Mouse (Mus musculus) right cerebral cortex, adult 18-20 months (tissue): ENCODE results near the gene Sez6l.

Experiments used
- DNase-seq: peaks from one replicate; pipeline ENCODE4 v3.0.0; 2022; ENCODE audit warnings: mixed read lengths

Sez6l gene

DNA sequence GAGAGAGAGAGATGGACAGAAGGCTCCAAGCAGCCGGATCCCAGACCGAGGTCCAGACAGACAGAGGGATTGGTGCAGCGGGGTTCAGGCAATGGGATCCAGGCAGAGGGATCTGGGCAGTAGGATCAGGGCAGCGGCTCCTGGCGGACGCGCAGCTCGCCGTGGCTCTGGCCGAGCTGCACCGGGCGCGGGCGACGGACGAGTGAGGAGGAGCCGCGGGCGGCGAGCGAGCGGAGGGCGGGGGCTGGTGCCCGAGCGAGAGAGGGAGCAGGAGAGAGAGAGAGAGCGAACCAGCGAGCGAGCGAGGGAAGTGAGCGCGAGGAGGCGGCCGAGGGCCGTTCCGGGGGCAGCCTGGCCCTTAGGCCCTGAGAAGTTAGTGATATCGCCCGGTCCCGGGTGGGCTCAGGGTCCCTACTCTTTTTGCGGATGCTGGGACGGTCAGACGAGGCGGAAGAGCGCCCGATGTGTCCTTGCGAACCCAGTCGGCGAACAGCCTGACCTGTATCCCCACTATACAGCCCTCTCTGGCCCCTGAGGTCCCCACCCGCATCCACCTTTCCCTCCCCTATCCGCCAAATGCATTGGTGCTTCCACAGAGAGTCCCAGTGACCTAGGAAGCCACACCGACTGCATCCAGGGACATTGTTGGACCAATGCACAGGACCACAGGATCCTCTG lies at the start of gene Sez6l:
TSS of gene Sez6l (minus strand) at position 193 of the 678 bp plus-strand sequence.
- DNase-seq = peak; percentile 89

DNA sequence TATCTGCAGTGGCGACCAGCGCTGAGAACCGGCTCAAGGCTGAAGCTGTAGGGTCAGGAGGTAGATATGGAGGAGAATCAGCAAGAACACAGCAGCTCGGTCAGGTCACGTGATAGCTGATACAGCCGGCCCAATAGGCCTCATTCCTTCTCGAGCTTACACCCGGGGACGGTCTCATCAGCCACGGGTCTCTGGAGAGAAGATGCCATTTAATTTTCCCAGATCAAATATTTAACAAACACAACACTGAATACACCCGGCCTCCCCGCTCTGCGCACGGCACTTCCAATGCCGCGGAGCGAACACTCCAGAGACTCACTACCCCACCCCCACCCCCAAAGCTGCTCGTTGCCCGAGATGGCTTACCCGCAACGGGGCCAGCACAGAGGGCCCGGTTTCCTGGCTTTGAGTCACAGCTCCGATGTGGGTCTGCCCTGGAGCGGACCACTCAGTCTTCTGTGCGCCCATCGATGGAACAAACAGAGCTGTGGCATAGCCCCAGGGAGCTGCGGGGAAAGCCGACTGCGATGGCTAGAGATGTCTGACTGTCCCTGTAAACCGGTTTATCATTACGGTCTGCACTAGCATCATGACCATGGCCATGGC lies 48.7 kb upstream of the Sez6l start:
- DNase-seq = no peak

DNA sequence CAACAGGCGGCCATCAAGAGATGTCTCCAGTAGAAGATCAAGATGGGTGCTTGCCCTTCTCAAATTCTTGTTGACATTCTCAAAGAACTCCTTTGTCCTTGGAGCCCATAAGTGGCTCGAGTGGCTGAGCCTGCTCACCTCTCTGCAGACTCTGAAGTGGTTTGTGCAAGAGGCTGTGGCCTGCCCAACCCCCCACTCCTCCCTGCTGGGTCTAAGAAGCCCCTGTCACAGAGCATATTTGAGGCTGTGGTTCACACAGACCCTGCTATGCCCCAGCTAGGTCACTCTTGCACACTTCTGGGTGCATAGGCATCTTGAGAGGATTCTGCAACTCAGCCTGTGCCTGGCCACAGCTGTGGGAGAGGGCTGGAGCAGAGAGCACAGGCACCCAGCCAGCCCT lies 46.0 kb upstream of the Sez6l start:
- DNase-seq = no peak

DNA sequence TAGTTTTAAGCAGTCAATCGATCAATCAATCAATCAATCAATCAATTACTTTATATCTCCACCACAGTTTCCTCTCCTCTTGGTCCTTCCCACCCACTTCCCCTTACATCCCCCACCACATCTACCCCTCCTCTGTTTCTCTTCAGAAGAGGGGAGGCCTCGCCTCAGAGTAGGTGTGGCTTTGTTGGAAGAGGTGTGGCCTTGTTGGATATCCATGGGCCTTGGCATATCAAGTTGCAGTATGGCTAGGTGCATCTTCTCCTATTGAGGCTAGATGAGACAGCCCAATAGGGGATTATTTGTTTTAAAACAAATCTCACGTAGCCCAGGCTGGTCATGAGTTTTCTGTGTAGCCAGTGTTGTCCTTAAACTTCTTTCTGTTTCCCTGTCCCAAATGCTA lies 43.3 kb upstream of the Sez6l start:
- no peak for DNase-seq

DNA sequence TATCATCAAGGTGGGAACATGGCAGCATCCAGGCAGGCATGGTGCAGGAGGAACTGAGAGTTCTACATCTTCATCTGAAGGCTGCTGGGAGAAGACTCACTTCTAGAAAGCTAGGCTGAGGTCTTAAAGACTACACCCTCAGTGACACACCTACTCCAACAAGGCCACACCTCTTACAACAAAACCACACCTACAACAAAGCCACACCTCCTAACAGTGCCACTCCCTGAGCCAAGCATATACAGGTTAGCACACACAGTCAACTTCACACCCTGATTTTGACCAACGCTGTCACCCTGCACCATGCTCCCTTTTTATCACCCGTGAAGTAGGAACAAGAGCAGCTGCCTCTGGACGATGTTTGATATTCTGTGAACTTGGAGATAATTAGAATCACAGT lies 42.4 kb upstream of the Sez6l start:
- no peak for DNase-seq

DNA sequence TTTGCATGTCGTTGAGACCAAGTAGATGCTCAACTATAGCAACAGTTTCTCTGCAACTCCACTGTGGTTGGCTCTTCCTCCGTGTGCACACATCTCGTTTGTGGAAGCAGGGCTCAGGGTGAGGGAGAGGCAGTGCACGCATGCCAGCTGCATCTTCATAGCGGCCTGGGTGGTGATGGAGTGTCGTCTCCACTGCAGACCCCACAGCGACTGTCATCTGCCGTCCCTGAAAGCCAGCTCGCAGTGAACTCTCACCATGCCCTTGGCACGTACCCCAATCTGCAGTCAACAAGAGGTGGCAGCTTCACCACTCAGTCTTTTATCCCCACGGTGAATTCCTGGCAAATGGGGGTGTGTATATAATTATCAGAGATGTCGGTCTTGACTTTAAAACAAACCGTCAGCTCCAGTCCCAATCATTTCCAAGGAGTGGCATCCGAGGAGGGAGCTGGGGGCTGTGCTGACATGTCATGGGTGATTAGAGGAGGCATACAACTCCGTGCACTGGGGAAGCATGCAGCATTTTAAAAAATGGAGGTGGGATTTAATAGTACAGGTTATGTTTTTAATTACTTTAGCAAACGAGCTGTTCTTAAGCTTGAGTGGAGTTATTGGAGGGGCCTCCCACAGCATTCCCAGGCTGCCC lies 40.7 kb upstream of the Sez6l start:
- DNase-seq = no peak

DNA sequence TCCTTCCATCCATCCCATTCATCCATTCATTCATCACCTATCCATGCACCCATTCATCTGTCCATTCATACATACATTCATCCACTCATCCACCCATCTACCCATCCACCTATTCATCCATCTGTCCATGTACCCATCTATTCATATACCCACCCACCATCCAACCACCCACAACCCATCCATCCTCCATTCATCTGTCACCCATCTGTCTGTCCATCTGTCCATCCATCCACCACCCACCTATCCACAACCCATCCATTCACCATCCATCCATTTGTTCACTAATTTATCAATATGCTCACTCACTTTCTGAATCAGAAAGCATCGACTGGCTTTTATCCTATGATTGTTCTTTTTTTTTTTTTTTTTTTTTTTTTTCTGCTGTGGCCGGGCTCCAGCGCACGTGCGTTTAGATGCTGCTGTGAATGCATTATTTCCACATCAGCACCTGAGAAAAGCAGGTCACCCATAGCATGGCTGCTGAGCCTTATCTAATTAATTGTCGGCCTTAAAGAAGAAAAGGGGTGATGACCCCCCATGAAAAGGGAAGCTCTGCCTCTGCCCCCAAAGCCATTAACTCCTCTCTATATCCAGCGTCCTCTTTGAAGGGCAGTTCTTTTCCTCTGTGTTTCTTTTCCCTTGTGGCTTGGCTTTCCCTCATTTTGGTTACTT lies 39.1 kb upstream of the Sez6l start:
- DNase-seq = no peak

DNA sequence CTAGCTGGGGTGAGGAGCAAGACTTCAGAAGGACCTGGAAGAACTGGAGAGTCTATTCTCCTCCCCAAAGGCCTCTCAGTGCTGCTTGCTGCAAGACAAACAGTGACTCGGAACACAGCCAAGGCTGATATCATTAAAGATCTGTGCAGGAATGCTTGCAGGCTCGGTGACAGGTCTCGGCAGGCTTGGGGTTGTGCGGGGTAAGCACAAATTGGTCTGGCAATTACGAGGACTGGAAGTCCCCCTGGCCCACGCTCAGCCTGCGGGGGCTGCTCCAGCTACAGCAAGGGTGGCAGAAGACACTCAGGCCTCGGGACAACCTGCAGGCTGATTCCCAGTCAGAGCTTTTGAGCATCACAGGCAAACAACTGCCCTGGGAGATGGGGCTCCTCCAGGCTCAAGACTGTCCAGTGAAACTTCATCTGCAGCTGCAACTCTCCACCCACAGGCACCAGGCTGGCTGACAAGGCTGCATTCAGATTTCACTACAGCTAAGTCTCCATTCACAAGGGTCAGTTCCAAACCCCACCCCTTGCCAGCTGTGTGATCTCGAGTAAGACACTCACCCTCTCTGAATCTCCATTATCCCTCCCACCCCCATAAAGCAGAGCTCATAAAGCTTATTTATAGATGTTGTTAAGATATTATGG lies 31.0 kb upstream of the Sez6l start:
- DNase-seq = peak; percentile 20

DNA sequence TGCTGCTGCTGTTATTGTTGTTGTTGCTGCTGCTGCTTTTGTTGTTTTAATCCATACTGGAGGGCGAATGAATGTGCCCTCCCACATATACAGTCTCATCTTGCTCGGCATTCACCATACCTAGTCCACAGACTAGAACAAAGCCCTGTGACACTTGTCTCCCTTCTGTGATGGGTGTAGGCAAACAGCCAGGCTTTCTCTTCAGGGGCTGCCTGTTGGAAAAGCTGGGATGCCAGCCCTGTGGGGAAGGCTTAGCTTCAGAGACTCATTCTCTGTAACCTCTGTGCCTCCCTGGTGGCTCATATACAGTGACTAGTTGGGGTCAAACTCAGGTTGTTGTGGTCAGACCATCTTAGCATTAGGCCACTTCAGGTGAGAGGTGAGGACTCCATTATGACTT lies 30.1 kb upstream of the Sez6l start:
- DNase-seq = no peak

DNA sequence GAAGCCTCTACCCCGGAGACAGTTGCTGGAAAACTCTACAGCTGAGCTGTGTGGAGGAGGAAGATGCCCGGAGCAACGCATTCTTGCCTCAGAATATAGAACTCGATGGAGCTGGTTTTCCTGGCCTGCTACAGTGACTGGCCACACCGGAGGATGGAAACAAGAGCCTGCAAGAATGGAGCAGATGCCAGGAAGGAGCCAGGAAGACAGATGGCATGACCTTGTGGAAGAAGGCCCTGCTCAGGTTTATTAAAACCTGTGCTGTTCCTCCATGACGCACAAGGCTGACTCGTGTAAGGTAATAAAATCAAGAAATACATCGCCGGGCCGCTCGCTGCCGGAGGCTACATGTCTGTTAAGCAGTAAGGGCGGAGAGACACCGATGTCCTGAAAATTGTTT lies 28.4 kb upstream of the Sez6l start:
- no peak for DNase-seq

DNA sequence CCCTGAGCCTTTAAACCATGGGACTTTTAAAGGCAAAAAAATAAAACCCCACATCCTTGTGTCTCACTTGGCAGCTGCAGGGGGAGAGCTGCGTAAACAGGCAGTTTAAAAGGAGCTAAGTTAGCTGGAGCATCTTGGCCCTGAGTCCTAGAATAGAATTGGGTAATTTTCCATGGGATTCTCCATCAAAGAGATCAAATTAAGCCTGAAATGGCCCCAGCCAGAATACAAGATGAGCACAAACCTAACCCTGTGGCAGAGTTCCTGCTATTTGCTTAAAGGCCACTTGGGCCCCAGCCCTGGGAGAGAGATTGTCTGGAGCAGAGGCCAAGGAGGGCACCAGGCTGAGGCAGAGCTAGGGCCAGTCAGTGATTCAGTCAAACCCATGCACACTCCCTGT lies 27.3 kb upstream of the Sez6l start:
- DNase-seq = peak; percentile 26

DNA sequence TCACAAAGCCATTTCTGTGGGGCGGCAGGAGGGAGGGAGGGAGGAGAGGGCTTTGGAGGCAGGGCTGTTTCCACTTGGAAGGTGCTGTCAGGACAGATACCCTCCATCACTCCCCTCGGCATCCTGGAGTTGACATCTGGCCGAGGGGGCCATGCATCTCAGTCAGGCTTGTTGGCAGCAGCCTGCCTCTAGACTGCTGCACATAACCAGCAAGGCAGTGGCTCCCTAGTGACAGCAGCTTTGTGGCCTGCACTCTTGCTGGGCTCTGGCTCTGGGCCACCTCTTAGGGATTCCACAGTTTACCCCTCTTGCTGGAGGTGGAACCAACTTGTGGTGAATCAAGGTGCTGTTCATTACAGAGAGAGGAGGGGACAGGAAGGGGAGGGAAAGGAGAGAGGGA lies 26.6 kb upstream of the Sez6l start:
- no peak for DNase-seq

DNA sequence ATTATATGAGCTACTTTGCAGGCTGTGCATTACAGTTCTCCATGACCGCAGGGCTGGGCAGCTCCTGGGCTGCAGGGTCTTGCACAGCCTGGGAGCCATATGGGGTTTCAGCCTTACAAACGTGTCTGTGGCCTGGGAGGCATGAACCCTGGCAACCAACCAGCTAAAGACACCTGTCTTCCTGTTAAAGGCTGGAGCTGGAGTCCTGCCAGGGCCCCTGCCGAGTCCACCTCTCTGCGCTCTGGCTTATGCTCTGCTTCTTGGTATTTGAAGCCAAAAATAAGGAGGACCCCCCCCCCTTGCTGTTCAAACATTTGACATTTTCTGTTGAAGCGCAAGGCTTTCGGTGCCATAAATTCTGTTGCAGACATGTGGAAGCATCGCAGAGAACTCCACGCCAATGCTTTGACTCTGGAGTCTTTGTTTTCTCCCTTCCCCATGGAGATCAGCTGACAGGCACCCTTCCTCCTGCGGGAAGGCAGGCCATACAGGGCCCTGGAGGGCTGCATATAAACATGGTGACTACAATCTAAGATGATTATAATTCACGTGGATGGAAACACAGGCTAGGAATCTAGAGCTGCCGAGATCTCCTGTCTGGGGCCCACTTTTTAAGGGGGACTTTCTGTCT lies 23.4 kb upstream of the Sez6l start:
- no peak for DNase-seq

DNA sequence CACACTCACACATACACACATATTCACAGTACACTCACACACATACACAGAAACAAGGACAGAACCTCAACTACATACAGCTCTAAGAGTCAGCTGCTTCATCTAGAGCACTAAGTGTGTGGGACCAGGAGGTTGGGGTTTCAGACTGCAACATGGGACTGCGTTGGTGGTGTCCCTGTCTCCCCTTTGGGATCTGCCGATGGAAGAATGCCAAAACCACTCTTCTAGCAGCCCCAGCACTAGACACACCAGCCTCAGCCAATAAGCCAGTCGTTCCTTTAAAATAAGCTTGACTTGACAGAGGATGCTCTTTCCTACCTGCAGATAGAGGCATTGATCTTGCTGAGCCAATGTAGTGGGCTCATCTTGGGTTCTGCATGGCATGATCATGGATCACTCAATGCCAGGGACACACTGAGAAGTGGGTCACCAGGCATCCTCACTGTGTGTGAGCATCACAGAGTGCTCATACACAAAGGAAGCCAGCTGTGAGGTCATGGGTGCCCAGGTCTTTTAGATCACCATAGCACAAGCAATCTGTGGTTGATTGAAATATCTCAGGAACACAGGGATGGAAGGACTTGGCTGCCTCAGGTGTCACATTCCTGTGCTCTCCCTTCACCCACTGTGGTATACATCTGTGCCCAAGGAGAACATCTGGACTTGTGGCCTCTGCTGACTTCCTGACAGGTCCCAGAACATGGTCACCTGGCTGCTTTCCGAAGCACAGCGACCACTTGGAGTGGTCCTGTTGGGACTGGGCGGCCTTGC lies 22.7 kb upstream of the Sez6l start:
- no peak for DNase-seq

DNA sequence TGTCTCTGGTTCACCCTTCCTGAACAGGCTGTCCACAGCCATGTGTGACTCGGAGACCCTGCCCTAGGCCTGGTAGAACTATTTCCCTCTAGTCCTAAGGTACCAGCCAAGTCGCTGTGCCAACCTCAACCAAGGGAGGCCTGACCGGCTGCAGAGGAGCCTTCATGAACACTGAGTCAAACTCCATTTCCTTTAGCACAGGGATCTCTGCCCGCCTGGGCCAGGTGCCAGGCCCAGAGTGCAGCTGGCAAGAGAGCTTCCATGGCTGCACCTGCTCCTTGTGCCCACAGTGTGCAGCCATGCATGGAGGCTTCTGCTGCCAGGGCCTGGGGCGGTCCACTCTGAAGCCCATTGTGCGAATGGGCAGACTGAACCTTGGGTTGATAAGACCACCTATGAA lies 20.9 kb upstream of the Sez6l start:
- peak; percentile 41 for DNase-seq

DNA sequence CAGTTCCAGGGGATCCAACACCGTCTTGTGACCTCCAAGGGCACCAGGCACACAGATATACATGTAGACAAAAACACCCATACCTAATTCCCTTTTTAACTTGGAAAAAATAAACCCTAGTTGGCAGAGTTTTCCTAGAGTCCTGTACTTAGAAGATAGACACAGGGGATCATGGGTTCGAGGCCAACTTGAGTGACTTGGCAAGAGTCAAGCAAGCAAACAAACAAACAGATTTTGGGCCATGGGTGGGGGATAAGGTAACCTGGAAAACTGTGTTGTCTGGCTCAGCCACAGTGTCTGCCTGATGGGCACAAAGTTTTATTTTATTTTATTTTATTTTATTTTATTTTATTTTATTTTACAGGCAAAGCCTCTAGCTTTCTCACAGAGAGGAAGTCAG lies 20.3 kb upstream of the Sez6l start:
- no peak for DNase-seq

DNA sequence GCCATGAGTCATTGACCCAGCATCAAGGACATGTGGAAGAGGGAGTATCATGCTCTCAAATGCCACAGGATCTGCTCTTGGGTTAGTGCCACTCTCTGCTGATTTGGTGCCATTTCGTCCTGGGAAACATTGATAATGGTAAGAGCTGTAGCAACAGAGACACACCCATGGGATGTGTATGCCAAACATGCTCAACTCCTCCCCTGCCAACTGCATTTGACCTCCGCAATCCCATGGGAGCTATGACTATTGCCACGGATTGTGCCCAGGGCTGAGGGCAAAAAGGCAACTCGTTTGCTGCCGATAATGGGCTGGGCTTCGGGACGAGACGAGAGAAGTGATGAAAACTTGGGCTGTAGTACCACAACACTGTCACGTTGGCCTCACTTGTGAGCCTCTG lies 19.7 kb upstream of the Sez6l start:
- no peak for DNase-seq

DNA sequence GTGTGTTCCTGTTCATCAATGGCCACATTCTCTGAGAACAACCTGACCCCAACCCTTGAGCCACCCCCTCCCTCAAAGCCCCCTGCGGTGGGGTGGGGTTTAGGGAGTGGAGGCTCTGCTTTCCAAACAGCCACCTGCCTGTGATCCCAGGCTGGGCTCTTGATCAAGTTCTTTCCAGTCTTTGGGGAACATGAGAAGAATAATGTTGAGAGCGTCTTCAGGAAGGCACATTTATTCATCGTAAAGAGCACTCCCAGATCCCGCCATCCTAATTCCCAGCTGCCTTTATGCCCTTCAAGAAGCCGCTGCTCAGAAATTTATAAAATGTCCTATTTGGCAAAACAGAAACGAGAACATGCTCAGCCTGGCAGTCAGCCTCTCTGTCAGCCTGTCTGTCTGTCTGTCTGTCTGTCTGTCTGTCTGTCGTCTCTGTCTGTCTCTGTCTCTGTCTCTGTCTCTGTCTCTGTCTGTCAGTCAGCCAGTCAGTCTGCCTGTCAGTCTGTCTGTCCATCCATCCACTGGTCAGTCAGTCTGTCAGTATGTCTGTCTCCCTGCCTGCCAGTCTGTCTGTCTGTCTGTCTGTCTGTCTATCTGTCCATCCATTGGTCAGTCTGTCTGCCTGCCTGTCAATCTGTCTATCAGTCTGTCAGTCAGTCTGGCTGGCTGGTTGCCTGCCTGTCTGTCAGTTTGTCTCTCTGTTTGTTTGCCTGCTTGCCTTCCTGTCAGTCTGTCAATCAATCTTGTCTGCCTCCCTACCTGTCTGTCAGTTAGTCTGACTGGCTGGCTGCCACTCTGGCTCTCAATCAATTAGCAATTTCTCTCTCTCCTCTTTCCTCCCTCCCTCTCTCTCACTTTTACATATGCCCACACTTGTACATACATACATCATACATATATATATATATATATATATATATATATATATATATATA lies 19.0 kb upstream of the Sez6l start:
- DNase-seq = no peak

DNA sequence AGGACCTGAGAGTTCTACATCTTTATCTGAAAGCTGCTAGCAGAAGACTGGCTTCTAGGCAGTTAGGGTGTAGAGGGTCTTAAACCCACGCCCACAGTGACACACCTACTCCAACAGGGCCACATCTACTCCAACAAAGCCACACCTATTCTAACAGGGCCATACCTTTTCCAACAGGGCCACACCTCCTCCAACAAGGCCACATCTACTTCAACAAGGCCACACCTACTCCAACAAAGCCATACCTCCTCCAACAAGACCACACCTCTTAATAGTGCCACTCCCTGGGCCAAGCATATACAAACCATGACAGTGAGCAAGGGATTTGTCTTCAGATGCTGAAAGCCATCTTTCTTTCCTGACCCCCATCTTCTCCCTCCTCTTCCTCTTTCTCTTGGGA lies 14.7 kb upstream of the Sez6l start:
- DNase-seq = no peak

DNA sequence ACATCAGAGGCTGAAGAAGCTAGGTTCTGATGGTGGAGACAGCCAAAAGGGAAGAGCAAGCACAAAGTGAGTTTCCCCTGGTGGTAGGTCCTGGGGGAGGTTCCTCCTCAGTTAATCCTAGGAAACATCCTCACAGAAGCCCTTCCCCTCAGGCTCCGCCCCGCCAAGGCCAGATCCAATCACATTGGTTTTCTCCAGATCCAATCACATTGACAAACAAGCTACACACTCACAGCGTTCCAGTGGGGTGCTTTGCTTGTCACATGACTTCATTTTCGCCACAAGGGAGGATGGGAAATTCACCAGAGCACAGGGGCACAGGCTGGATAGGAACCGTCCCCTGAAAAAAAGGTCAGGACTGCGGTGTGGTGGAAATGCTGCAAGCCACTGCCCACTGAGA lies 9.1 kb upstream of the Sez6l start:
- no peak for DNase-seq

DNA sequence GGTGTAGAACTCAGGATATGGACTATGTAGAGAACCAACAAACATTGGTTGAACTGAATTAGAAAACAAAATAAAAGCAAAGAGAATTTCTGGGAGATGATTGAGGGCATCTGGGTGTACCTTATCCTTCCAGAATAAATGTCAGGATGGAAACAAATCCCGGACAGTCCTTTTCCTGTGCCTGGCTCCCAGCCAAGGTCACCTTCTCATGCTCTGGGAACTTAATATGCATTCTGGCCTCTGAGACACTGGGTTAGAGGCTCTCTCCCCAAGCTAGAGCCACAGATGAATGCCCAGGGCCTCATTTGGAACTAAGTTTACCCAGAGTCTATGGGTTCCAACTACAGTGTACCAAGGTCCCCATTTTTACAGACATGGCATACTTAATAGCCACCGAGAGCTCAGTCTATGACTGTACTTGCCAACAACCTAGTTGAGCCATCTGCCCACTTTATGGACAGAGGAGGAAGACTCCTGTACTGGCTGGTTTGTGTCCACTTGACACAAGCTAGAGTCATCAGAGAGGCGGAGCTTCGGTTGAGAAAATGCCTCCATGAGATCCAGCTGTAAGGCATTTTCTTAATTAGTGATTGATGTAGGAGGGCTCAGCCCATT lies 7.3 kb upstream of the Sez6l start:
- no peak for DNase-seq
